Mouse (Mus musculus): ENCODE results near the gene Gm44502. TPM values are rescaled to one million over a fixed set of nuclear protein-coding genes. Genes with fewer than 3 reads are reported as not detected.

Gene Gm44502
- polyA plus RNA-seq, 1 experiment = 0.06 TPM

DNA sequence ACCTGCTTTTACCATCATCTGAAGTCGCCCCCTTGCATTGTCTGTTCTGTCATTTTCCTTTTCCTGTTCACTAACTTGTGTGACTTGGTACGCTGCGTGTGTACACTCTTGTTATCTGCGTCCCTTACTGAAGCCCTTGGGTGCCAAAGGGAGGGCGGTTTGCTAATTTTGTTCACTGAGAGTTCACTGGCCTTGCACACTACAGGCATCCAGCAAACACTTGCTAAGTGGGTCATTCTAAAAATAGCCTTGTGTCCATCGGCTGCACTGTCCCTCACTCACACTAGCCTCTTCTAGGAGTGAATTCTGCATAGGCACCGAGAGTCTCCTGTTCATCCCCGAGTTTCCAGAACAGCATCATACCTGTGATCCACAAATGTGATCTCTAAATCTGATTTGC lies 14.2 kb downstream of the Gm44502 start:
- H3K36me3 ChIP-seq (ENCODE audit: control insufficient read depth, insufficient read depth) = peaks cover 28% of the 10 kb centered on the region
- H3K79me3 ChIP-seq (ENCODE audit: low read depth) = no peaks in the 10 kb centered on the region
- H3ac ChIP-seq (ENCODE audit: control insufficient read depth, insufficient read length, low read depth) = no peak overlapping the region
- H3K4me3 ChIP-seq (ENCODE audit: insufficient read depth, poor library complexity, severe bottlenecking) = no peak overlapping the region
- TF ChIP-seq MAX (IDR thresholded peaks at IDR 0.05) = no peak
- no peak for TF ChIP-seq USF1 (IDR thresholded peaks at IDR 0.05; ENCODE audit: low read depth)
- TF ChIP-seq MYOG (IDR thresholded peaks at IDR 0.05; ENCODE audit: control insufficient read depth, extremely low read depth, insufficient read length) = no peak
- no peak for TF ChIP-seq CTCF (IDR thresholded peaks at IDR 0.05; ENCODE audit: control insufficient read depth, insufficient read depth, insufficient read length)
- no peak for TF ChIP-seq MYOD1 (IDR thresholded peaks at IDR 0.05; ENCODE audit: control insufficient read depth, insufficient read length, low read depth)
- TF ChIP-seq FOSL1 (IDR thresholded peaks at IDR 0.05; ENCODE audit: insufficient read depth, low read length, poor library complexity, severe bottlenecking) = no peak
- no peak for TF ChIP-seq CEBPB (IDR thresholded peaks at IDR 0.05; ENCODE audit: low read depth)
- H3K27me3 ChIP-seq (ENCODE audit: control insufficient read depth, insufficient read depth, insufficient read length) = no peaks in the 10 kb centered on the region
- H3K79me2 ChIP-seq (ENCODE audit: control insufficient read depth, insufficient read depth) = no peaks in the 10 kb centered on the region

DNA sequence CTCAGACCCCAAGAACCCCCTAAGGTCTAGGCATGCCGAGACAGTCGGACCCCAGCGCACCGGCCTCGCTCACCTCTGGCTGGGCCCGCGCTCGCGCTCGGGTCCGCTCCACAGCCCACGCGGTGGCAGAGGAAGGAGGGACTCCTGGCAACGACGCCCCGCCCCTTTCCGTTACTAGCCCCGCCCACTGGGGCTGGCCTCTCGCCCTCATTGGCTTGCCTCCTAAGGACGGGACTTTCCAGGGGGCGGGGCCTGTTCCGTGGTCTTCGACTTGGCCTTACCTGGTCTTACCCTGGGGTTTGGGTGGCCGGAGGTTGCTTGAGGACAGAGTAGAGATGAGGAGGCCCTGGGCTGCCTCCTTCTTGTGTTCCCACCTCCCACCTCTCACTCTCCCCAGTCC lies 19.4 kb downstream of the Gm44502 start, which contains the start of gene Syce3:
Gene Syce3, minus strand, starts transcription at position 386 of the 400 bp plus-strand sequence.
- TF ChIP-seq CTCF (IDR thresholded peaks at IDR 0.05; ENCODE audit: control insufficient read depth, insufficient read depth, insufficient read length) (no peak), MYOG (IDR thresholded peaks at IDR 0.05; ENCODE audit: control insufficient read depth, extremely low read depth, insufficient read length) (no peak)
- H3K4me3 ChIP-seq (ENCODE audit: insufficient read depth, poor library complexity, severe bottlenecking) = no peak within 1 kb of the TSS
- H3ac ChIP-seq (ENCODE audit: control insufficient read depth, insufficient read length, low read depth) = no peak within 1 kb of the TSS
- H3K27me3 ChIP-seq (ENCODE audit: control insufficient read depth, insufficient read depth, insufficient read length) = peaks cover 6% of the 10 kb centered on the region
- no peaks in the 10 kb centered on the region for H3K79me3 ChIP-seq (ENCODE audit: low read depth)
- no peaks in the 10 kb centered on the region for H3K79me2 ChIP-seq (ENCODE audit: control insufficient read depth, insufficient read depth)
- no peaks in the 10 kb centered on the region for H3K36me3 ChIP-seq (ENCODE audit: control insufficient read depth, insufficient read depth)

DNA sequence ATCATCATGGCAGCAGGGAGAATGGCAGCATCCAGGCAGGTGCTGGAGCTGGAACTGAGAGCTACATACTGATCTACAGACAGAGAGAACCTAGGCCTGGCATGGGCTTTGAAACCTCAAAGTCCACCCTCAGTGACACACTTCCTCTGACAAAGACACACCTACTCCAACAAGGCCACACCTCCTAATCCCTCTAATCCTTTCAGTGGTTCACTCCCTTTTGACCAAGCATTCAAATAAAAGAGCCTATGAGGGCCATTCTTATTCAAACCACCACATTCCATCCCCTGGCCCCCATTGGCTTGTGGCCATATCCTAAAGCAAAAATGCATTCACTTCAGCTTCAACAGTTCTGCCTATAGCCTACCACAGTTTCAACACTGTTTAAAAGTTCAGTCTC lies 22.8 kb downstream of the Gm44502 start:
- TF ChIP-seq MYOG (IDR thresholded peaks at IDR 0.05; ENCODE audit: control insufficient read depth, extremely low read depth, insufficient read length) (no peak), FOSL1 (IDR thresholded peaks at IDR 0.05; ENCODE audit: insufficient read depth, low read length, poor library complexity, severe bottlenecking) (no peak), MYOD1 (IDR thresholded peaks at IDR 0.05; ENCODE audit: control insufficient read depth, insufficient read length, low read depth) (no peak), CEBPB (IDR thresholded peaks at IDR 0.05; ENCODE audit: low read depth) (no peak), CTCF (IDR thresholded peaks at IDR 0.05; ENCODE audit: control insufficient read depth, insufficient read depth, insufficient read length) (no peak), MAX (IDR thresholded peaks at IDR 0.05) (no peak), USF1 (IDR thresholded peaks at IDR 0.05; ENCODE audit: low read depth) (no peak)
- Histone ChIP-seq H3K27me3 (ENCODE audit: control insufficient read depth, insufficient read depth, insufficient read length) (peaks cover 15% of the 10 kb centered on the region), H3ac (ENCODE audit: control insufficient read depth, insufficient read length, low read depth) (no peak overlapping the region), H3K36me3 (ENCODE audit: control insufficient read depth, insufficient read depth) (no peaks in the 10 kb centered on the region), H3K79me2 (ENCODE audit: control insufficient read depth, insufficient read depth) (no peaks in the 10 kb centered on the region), H3K79me3 (ENCODE audit: low read depth) (no peaks in the 10 kb centered on the region), H3K4me3 (ENCODE audit: insufficient read depth, poor library complexity, severe bottlenecking) (no peak overlapping the region)

DNA sequence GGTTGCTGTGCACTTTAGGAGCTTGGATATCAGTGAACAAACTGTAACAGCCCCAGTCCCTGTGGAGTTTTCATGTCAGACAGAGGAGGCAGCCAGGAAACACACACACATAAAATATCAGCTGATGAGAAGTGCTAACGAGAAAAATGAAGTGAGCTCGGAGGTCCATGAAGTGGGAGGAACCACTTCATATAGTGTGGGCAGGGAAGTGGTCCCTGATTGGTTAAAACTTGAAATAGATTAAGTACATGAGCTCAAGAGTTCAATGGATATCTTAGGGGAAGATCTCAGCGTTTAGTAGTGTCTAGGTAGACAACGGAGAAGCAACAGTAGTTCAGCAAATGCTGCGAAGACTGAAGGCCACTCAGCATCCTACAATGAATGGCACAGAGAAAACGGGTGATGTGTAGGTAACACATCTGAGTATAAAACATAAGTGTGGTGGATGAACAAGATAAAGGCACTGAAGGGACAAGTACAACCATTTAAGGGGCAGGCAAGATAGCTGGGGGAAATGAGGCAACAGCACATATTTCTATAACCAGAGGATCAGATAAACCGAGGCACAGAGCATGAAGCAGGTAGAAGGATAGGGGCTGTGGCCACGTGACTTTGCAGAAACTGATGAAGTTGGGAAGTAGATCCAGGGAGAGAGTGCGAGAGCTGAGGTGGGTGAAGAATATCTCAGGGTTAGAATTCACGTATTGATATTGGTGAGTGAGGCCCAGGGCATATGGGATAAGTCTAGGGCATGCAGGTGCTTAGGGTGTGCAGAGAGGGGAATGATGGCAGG lies 24.5 kb downstream of the Gm44502 start:
- H3K27me3 ChIP-seq (ENCODE audit: control insufficient read depth, insufficient read depth, insufficient read length) = peaks cover 19% of the 10 kb centered on the region
- no peaks in the 10 kb centered on the region for H3K36me3 ChIP-seq (ENCODE audit: control insufficient read depth, insufficient read depth)
- H3K4me3 ChIP-seq (ENCODE audit: insufficient read depth, poor library complexity, severe bottlenecking) = no peak overlapping the region
- H3ac ChIP-seq (ENCODE audit: control insufficient read depth, insufficient read length, low read depth) = no peak overlapping the region
- TF ChIP-seq MYOG (IDR thresholded peaks at IDR 0.05; ENCODE audit: control insufficient read depth, extremely low read depth, insufficient read length) = no peak
- no peak for TF ChIP-seq MAX (IDR thresholded peaks at IDR 0.05)
- peak; percentile 33 for TF ChIP-seq USF1 (IDR thresholded peaks at IDR 0.05; ENCODE audit: low read depth)
- no peaks in the 10 kb centered on the region for H3K79me3 ChIP-seq (ENCODE audit: low read depth)
- no peaks in the 10 kb centered on the region for H3K79me2 ChIP-seq (ENCODE audit: control insufficient read depth, insufficient read depth)

DNA sequence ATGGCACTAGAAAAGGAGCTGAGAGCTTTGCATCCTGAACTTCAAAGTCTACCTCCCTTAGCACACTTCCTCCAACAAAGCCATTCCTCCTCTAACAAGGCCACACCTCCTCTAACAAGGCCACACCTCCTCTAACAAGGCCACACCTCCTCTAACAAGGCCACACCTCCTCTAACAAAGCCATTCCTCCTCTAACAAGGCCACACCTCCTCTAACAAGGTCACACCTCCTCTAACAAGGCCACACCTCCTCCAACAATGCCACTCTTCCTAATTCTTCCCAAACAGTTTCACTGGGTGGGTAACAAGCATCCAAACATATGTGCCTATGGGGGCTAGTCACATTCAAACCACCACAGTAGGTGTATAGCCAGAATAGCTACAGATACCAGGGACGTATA lies 27.0 kb downstream of the Gm44502 start:
- Histone ChIP-seq H3K79me3 (ENCODE audit: low read depth) (no peaks in the 10 kb centered on the region), H3K4me3 (ENCODE audit: insufficient read depth, poor library complexity, severe bottlenecking) (no peak overlapping the region), H3K27me3 (ENCODE audit: control insufficient read depth, insufficient read depth, insufficient read length) (peaks cover 29% of the 10 kb centered on the region), H3K36me3 (ENCODE audit: control insufficient read depth, insufficient read depth) (no peaks in the 10 kb centered on the region), H3K79me2 (ENCODE audit: control insufficient read depth, insufficient read depth) (no peaks in the 10 kb centered on the region), H3ac (ENCODE audit: control insufficient read depth, insufficient read length, low read depth) (no peak overlapping the region)
- TF ChIP-seq USF1 (IDR thresholded peaks at IDR 0.05; ENCODE audit: low read depth) = no peak
- TF ChIP-seq CEBPB (IDR thresholded peaks at IDR 0.05; ENCODE audit: low read depth) = no peak
- no peak for TF ChIP-seq FOSL1 (IDR thresholded peaks at IDR 0.05; ENCODE audit: insufficient read depth, low read length, poor library complexity, severe bottlenecking)
- TF ChIP-seq MYOG (IDR thresholded peaks at IDR 0.05; ENCODE audit: control insufficient read depth, extremely low read depth, insufficient read length) = no peak
- TF ChIP-seq CTCF (IDR thresholded peaks at IDR 0.05; ENCODE audit: control insufficient read depth, insufficient read depth, insufficient read length) = no peak
- no peak for TF ChIP-seq MAX (IDR thresholded peaks at IDR 0.05)
- no peak for TF ChIP-seq MYOD1 (IDR thresholded peaks at IDR 0.05; ENCODE audit: control insufficient read depth, insufficient read length, low read depth)

DNA sequence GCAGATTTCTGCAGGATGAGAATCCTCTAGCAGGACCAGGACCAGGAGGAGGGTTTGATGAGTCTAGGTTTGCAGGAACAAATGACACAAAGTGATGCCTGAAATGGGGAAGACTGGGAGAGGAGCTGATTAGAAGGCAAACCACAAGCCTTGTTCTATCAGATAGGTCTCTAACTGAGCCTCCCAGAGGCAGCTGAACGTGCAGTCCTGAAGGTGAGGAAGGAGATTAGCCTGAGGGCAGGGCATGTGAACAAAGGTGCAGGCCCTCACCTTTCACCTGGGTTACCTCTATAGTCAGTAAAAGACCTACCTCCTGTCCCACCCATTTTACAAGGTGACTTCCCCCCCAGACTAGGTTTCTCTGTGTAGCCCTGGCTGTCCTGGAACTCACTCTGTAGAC lies 29.8 kb downstream of the Gm44502 start:
- TF ChIP-seq CEBPB (IDR thresholded peaks at IDR 0.05; ENCODE audit: low read depth) (no peak), MAX (IDR thresholded peaks at IDR 0.05) (no peak), MYOD1 (IDR thresholded peaks at IDR 0.05; ENCODE audit: control insufficient read depth, insufficient read length, low read depth) (no peak), MYOG (IDR thresholded peaks at IDR 0.05; ENCODE audit: control insufficient read depth, extremely low read depth, insufficient read length) (no peak), CTCF (IDR thresholded peaks at IDR 0.05; ENCODE audit: control insufficient read depth, insufficient read depth, insufficient read length) (no peak), USF1 (IDR thresholded peaks at IDR 0.05; ENCODE audit: low read depth) (no peak), FOSL1 (IDR thresholded peaks at IDR 0.05; ENCODE audit: insufficient read depth, low read length, poor library complexity, severe bottlenecking) (no peak)
- Histone ChIP-seq H3K27me3 (ENCODE audit: control insufficient read depth, insufficient read depth, insufficient read length) (peaks cover 36% of the 10 kb centered on the region), H3K79me2 (ENCODE audit: control insufficient read depth, insufficient read depth) (no peaks in the 10 kb centered on the region), H3ac (ENCODE audit: control insufficient read depth, insufficient read length, low read depth) (no peak overlapping the region), H3K79me3 (ENCODE audit: low read depth) (no peaks in the 10 kb centered on the region), H3K36me3 (ENCODE audit: control insufficient read depth, insufficient read depth) (no peaks in the 10 kb centered on the region), H3K4me3 (ENCODE audit: insufficient read depth, poor library complexity, severe bottlenecking) (no peak overlapping the region)
